Comparison of ENCODE assay signal across 21 mouse cellular contexts in the genomic region with DNA sequence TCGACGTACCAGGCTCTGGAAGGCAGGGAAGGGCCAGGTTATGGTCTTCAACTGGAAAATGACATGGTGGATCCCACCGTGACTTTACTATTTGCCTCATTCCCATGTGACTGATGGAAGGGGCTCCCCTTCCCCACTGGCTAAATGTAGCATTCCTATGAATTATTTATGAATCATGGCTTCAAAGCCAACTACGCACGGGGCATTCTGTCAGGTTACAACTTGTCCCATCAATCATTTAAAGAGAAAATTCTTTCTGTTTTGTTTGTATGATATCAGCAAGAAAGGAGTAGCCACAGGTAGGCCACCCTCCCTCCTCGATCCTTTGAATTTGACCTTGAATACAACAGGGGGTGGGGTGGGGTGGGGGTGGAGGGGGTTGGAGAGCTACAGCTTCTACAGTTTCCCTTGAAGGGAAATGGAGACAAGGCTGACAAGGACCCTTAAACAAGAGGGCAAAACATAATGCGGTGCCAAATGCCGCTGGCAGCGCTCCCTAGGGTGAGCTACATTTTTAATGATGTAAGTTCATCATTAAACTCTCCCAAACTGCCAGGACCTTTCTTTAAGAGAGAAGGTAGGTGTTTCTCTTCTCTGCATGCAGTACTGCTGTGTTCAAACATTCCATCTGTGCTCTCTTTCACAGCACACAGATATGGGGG. TPM values are rescaled to one million over a fixed set of nuclear protein-coding genes. Genes with fewer than 3 reads are reported as not detected.
DNase-seq lines count a peak whose midpoint lies in the region; ATAC-seq lines count a peak whose summit lies in the region.
"Had no signal": no experiment of that assay in that cellular context is flagged by ENCODE, and none has a peak within 500 bp of the region (broad histone marks: within the 10 kb centered on the region; RNA-seq: fewer than 3 reads in every experiment).

No protein-coding gene starts in this region.

- H3K9ac ChIP-seq in forebrain, embryonic 15.5 days (replicated peaks), result no peak overlapping the region
- no peak overlapping the region for H3K9ac ChIP-seq in midbrain, embryonic 12.5 days (replicated peaks)
- no peak overlapping the region for H3K9ac ChIP-seq in midbrain, embryonic 15.5 days
- H3K9ac ChIP-seq: heart, embryonic 15.5 days; hindbrain, embryonic 13.5 days had no signal

- H3K27me3 ChIP-seq in forebrain, embryonic 15.5 days, result no peaks in the 10 kb centered on the region
- H3K27me3 ChIP-seq in forebrain, embryonic 10.5 days (ENCODE audit: poor library complexity, severe bottlenecking), result no peaks in the 10 kb centered on the region
- H3K27me3 ChIP-seq in midbrain, embryonic 12.5 days, result no peaks in the 10 kb centered on the region
- no peaks in the 10 kb centered on the region for H3K27me3 ChIP-seq in midbrain, embryonic 15.5 days (replicated peaks)
- H3K27me3 ChIP-seq: CH12.LX; heart, embryonic 15.5 days; hindbrain, embryonic 13.5 days had no signal

- 44% methylated on average over 9 of the region's 9 CpGs for WGBS in forebrain, embryonic 15.5 days
- 94% methylated on average over 9 of the region's 9 CpGs for WGBS in forebrain, embryonic 10.5 days
- 70% methylated on average over 9 of the region's 9 CpGs for WGBS in midbrain, embryonic 12.5 days
- 54% methylated on average over 9 of the region's 9 CpGs for WGBS in midbrain, embryonic 15.5 days

- H3K9me3 ChIP-seq in forebrain, embryonic 15.5 days, result no peaks in the 10 kb centered on the region
- no peaks in the 10 kb centered on the region for H3K9me3 ChIP-seq in forebrain, embryonic 10.5 days
- no peaks in the 10 kb centered on the region for H3K9me3 ChIP-seq in midbrain, embryonic 12.5 days
- H3K9me3 ChIP-seq in midbrain, embryonic 15.5 days, result no peaks in the 10 kb centered on the region
- H3K9me3 ChIP-seq: embryonic facial prominence, embryonic 10.5 days; heart, embryonic 15.5 days; hindbrain, embryonic 13.5 days had no signal

- no peak overlapping the region for H3K4me2 ChIP-seq in forebrain, embryonic 15.5 days (replicated peaks)
- no peak overlapping the region for H3K4me2 ChIP-seq in midbrain, embryonic 12.5 days (replicated peaks)
- H3K4me2 ChIP-seq in midbrain, embryonic 15.5 days, result no peak overlapping the region
- H3K4me2 ChIP-seq: heart, embryonic 11.5 days; heart, embryonic 15.5 days; hindbrain, embryonic 13.5 days had no signal

- DNase-seq in forebrain, embryonic 10.5 days (ENCODE audit: extremely low spot score, low spot score), result no peak
- DNase-seq in ES-CJ7 (ENCODE audit: low read depth, low spot score) (peak; percentile 40), ZHBTc4 (ENCODE audit: low read depth, low spot score) (peak; percentile 47)
- DNase-seq in layer of hippocampus, adult 9-11 months, result no peak
- DNase-seq: adrenal gland, adult 2 months; adrenal gland, postnatal 25 days; cerebellum, adult 2 months; cerebellum, postnatal 10 days; gastrocnemius, postnatal 14 days; heart, adult 2 months; heart, postnatal 14 days had no signal

- ATAC-seq in forebrain, embryonic 15.5 days (replicated peaks), result no peak; the same call in 1 of the 2 replicates
- ATAC-seq in midbrain, embryonic 12.5 days (ENCODE audit: low FRiP score, low read depth), result no peak
- no peak for ATAC-seq in midbrain, embryonic 15.5 days (replicated peaks)
- ATAC-seq: activated CD4-positive, CD25-positive, alpha-beta regulatory T cell, adult 4 months; hindbrain, postnatal 0 days had no signal

- peaks cover 48% of the 10 kb centered on the region for H3K4me1 ChIP-seq in forebrain, embryonic 15.5 days
- H3K4me1 ChIP-seq in forebrain, embryonic 10.5 days, result peaks cover 14% of the 10 kb centered on the region
- H3K4me1 ChIP-seq in midbrain, embryonic 12.5 days, result peaks cover 12% of the 10 kb centered on the region
- peaks cover 20% of the 10 kb centered on the region for H3K4me1 ChIP-seq in midbrain, embryonic 15.5 days

- no peak overlapping the region for H3K4me3 ChIP-seq in forebrain, embryonic 15.5 days
- no peak overlapping the region for H3K4me3 ChIP-seq in forebrain, embryonic 10.5 days
- H3K4me3 ChIP-seq in midbrain, embryonic 12.5 days, result no peak overlapping the region
- H3K4me3 ChIP-seq in midbrain, embryonic 15.5 days, result no peak overlapping the region
- H3K4me3 ChIP-seq: embryonic facial prominence, embryonic 10.5 days; heart, adult 2 months; heart, embryonic 15.5 days; hindbrain, embryonic 13.5 days had no signal

- H3K36me3 ChIP-seq in forebrain, embryonic 15.5 days, result peaks cover 53% of the 10 kb centered on the region
- peaks cover 95% of the 10 kb centered on the region for H3K36me3 ChIP-seq in forebrain, embryonic 10.5 days (replicated peaks)
- peaks cover 65% of the 10 kb centered on the region for H3K36me3 ChIP-seq in midbrain, embryonic 12.5 days
- peaks cover 25% of the 10 kb centered on the region for H3K36me3 ChIP-seq in midbrain, embryonic 15.5 days (replicated peaks)

- H3K27ac ChIP-seq in forebrain, embryonic 15.5 days (replicated peaks), result 0 out of 2 replicates have a peak overlapping the region, but pooled peaks have one; percentile 5
- H3K27ac ChIP-seq in forebrain, embryonic 10.5 days, result no peak overlapping the region
- H3K27ac ChIP-seq in midbrain, embryonic 12.5 days (replicated peaks), result 0 out of 2 replicates have a peak overlapping the region, but pooled peaks have one; percentile 17
- H3K27ac ChIP-seq in midbrain, embryonic 15.5 days, result no peak overlapping the region
- H3K27ac ChIP-seq: embryonic facial prominence, embryonic 10.5 days; heart, adult 2 months; heart, embryonic 15.5 days; hindbrain, postnatal 0 days had no signal

RNA-seq across cellular contexts. Expression of a gene that starts 53.6 kb away (rescaled TPM):
- 145 and 147 TPM in 2 replicates for polyA plus RNA-seq in forebrain, embryonic 15.5 days (2015; fragmentation: Nextera tagmentation; extraction: Ambion mirVana)
- polyA plus RNA-seq in forebrain, embryonic 10.5 days (2016; fragmentation: Nextera tagmentation; extraction: Ambion mirVana), result 127 and 138 TPM in 2 replicates
- polyA plus RNA-seq in midbrain, embryonic 12.5 days (2016; fragmentation: Nextera tagmentation; extraction: Ambion mirVana), result 149 and 150 TPM in 2 replicates
- 132 and 144 TPM in 2 replicates for polyA plus RNA-seq in midbrain, embryonic 15.5 days (2015; fragmentation: Nextera tagmentation; extraction: Ambion mirVana)

Comparison
In these comparisons a context has a peak if more than half of its experiments do, and no peak if none do; other contexts are left out.
1. H3K27ac ChIP-seq: peak in forebrain, embryonic 15.5 days (single experiment) and midbrain, embryonic 12.5 days (single experiment); none in forebrain, embryonic 10.5 days (single experiment) and midbrain, embryonic 15.5 days (single experiment).
2. DNase-seq: peak in ES-CJ7 (single experiment) and ZHBTc4 (single experiment); none in forebrain, embryonic 10.5 days (single experiment) and layer of hippocampus, adult 9-11 months (single experiment).